Mouse (Mus musculus) heart, embryonic 12.5 days (tissue): ENCODE results near the gene Lbx2. TPM values are rescaled to one million over a fixed set of nuclear protein-coding genes. Genes with fewer than 3 reads are reported as not detected.
A peak's percentile ranks its signal among the peaks of the same experiment; 100 is the strongest.

Experiments
- ATAC-seq: fragments of 200-750 bp; cut with Nextera tagmentation; 2 replicates; pipeline ENCODE4 v1.8.0; 2017; ENCODE audit warnings: moderate TSS enrichment, moderate library complexity; ENCODE audit not compliant: insufficient number of reproducible peaks, low FRiP score
- H3K27ac ChIP-seq: fragments of 300-500 bp; sonication (generic); 2 replicates; pipeline ENCODE4 v1.5.1; 2016; ENCODE audit warnings: mild to moderate bottlenecking, moderate library complexity; ENCODE audit not compliant: poor library complexity, severe bottlenecking
- H3K27me3 ChIP-seq: fragments of 300-500 bp; sonication (generic); replicated peaks from 2 replicates; pipeline ENCODE4 v1.6.1; 2016; ENCODE audit warnings: mild to moderate bottlenecking, moderate library complexity
- H3K36me3 ChIP-seq: fragments of 300-500 bp; sonication (generic); 2 replicates; pipeline ENCODE4 v1.6.1; 2016; ENCODE audit warnings: mild to moderate bottlenecking, moderate library complexity
- H3K4me1 ChIP-seq: fragments of 300-500 bp; sonication (generic); replicated peaks from 2 replicates; pipeline ENCODE4 v1.6.1; 2016; ENCODE audit warnings: mild to moderate bottlenecking
- H3K4me2 ChIP-seq: fragments of 300-500 bp; sonication (generic); 2 replicates; pipeline ENCODE4 v1.6.1; 2016; ENCODE audit warnings: mild to moderate bottlenecking, moderate library complexity
- H3K4me3 ChIP-seq: fragments of 300-500 bp; sonication (generic); 2 replicates; pipeline ENCODE4 v1.5.1; 2016; ENCODE audit warnings: mild to moderate bottlenecking
- H3K9ac ChIP-seq: fragments of 300-500 bp; sonication (generic); 2 replicates; pipeline ENCODE4 v1.6.1; 2016; ENCODE audit warnings: mild to moderate bottlenecking, moderate library complexity
- H3K9me3 ChIP-seq: fragments of 300-500 bp; sonication (generic); replicated peaks from 2 replicates; pipeline ENCODE4 v1.6.1; 2016; ENCODE audit warnings: mild to moderate bottlenecking, moderate library complexity
- WGBS: fragments of 180-500 bp; shearing (Covaris S2); methylation state at CpG from one replicate; pipeline ENCODE4 v1.1.7; 2016; 5-methylcytosine and 5-hydroxymethylcytosine counted together
- polyA plus RNA-seq: library from polyadenylated mRNA; unstranded; fragments of >200 nt; fragmentation: Nextera tagmentation; extraction: Ambion mirVana; gene quantifications from 2 replicates; pipeline ENCODE4 v1.2.1, GENCODE M21; 2016

The Lbx2 gene
- polyA plus RNA-seq, 1 experiment from 2014 or later: 0.36 TPM

- H3K36me3 ChIP-seq: peaks cover 36% of the 10 kb centered on the region
- H3K9ac ChIP-seq: peak within 1 kb of the TSS; percentile 86
- peak within 1 kb of the TSS; percentile 75 for H3K4me3 ChIP-seq
- ATAC-seq: peak; percentile 92
- H3K9me3 ChIP-seq: no peaks in the 10 kb centered on the region
- H3K4me1 ChIP-seq: peaks cover 37% of the 10 kb centered on the region
- WGBS: 1% methylated on average over 44 of the region's 58 CpGs
- H3K4me2 ChIP-seq: peak within 1 kb of the TSS; percentile 93
- H3K27me3 ChIP-seq: no peaks in the 10 kb centered on the region
- peak within 1 kb of the TSS; percentile 63 for H3K27ac ChIP-seq
These were observed 29.0 kb downstream of the Lbx2 start, which contains the start of gene Mogs for GRCm38 (mm10) chr6:83115011-83115671. TSS of gene Mogs (plus strand) at chr6:83115496.

GRCm38 (mm10) chr6:83115682-83116372 is 29.7 kb downstream of the Lbx2 start:
- WGBS: 1% methylated on average over 33 of the region's 48 CpGs
- peaks cover 41% of the 10 kb centered on the region for H3K4me1 ChIP-seq
- H3K27ac ChIP-seq: peak overlapping the region; percentile 63
- peak overlapping the region; percentile 86 for H3K9ac ChIP-seq
- peak overlapping the region; percentile 75 for H3K4me3 ChIP-seq
- no peaks in the 10 kb centered on the region for H3K27me3 ChIP-seq
- peak overlapping the region; percentile 93 for H3K4me2 ChIP-seq
- peaks cover 36% of the 10 kb centered on the region for H3K36me3 ChIP-seq
- no peak; the same call in 1 of the 2 replicates for ATAC-seq
- no peaks in the 10 kb centered on the region for H3K9me3 ChIP-seq

- 75% methylated on average over 11 of the region's 11 CpGs for WGBS
- H3K27me3 ChIP-seq: no peaks in the 10 kb centered on the region
- peaks cover 38% of the 10 kb centered on the region for H3K4me1 ChIP-seq
- no peak for ATAC-seq
- no peaks in the 10 kb centered on the region for H3K9me3 ChIP-seq
- H3K27ac ChIP-seq: no peak overlapping the region
- peak overlapping the region; percentile 93 for H3K4me2 ChIP-seq
- H3K4me3 ChIP-seq: peak overlapping the region; percentile 75
- H3K9ac ChIP-seq: peak overlapping the region; percentile 86
- peaks cover 33% of the 10 kb centered on the region for H3K36me3 ChIP-seq
These were observed 30.4 kb downstream of the Lbx2 start for GRCm38 (mm10) chr6:83116373-83117164.

- Histone ChIP-seq H3K27ac (no peak overlapping the region), H3K9ac (0 out of 2 replicates have a peak overlapping the region, but pooled peaks have one; percentile 86), H3K27me3 (no peaks in the 10 kb centered on the region), H3K4me1 (peaks cover 36% of the 10 kb centered on the region), H3K4me3 (0 out of 2 replicates have a peak overlapping the region, but pooled peaks have one; percentile 3), H3K9me3 (no peaks in the 10 kb centered on the region), H3K36me3 (peaks cover 33% of the 10 kb centered on the region), H3K4me2 (peak overlapping the region; percentile 93; the same call in 1 of the 2 replicates)
- no peak for ATAC-seq
- WGBS: 91% methylated on average over 4 of the region's 4 CpGs
These were observed 30.9 kb downstream of the Lbx2 start for GRCm38 (mm10) chr6:83117165-83117438.

- H3K27ac ChIP-seq: no peak overlapping the region
- H3K4me3 ChIP-seq: no peak overlapping the region
- no peak overlapping the region for H3K4me2 ChIP-seq
- H3K9me3 ChIP-seq: no peaks in the 10 kb centered on the region
- H3K36me3 ChIP-seq: peaks cover 33% of the 10 kb centered on the region
- no peak for ATAC-seq
- no peak overlapping the region for H3K9ac ChIP-seq
- H3K27me3 ChIP-seq: no peaks in the 10 kb centered on the region
- WGBS: 89% methylated on average over 13 of the region's 13 CpGs
- H3K4me1 ChIP-seq: peaks cover 38% of the 10 kb centered on the region
These were observed 31.4 kb downstream of the Lbx2 start for GRCm38 (mm10) chr6:83117616-83118015.

- Histone ChIP-seq H3K9ac (no peak overlapping the region), H3K4me1 (peaks cover 43% of the 10 kb centered on the region), H3K4me3 (no peak overlapping the region), H3K4me2 (no peak overlapping the region), H3K9me3 (no peaks in the 10 kb centered on the region), H3K36me3 (peaks cover 33% of the 10 kb centered on the region), H3K27me3 (no peaks in the 10 kb centered on the region), H3K27ac (no peak overlapping the region)
- ATAC-seq: no peak
- WGBS: 83% methylated on average over 11 of the region's 11 CpGs
These were observed 32.2 kb downstream of the Lbx2 start for GRCm38 (mm10) chr6:83118369-83118768.

- no peak for ATAC-seq
- Histone ChIP-seq H3K9me3 (no peaks in the 10 kb centered on the region), H3K4me2 (no peak overlapping the region), H3K9ac (no peak overlapping the region), H3K4me1 (peaks cover 48% of the 10 kb centered on the region), H3K27ac (no peak overlapping the region), H3K4me3 (no peak overlapping the region), H3K36me3 (peaks cover 33% of the 10 kb centered on the region), H3K27me3 (no peaks in the 10 kb centered on the region)
- WGBS: 75% methylated on average over 14 of the region's 14 CpGs
These were observed 32.9 kb downstream of the Lbx2 start for GRCm38 (mm10) chr6:83118825-83119733.

- 86% methylated on average over 7 of the region's 7 CpGs for WGBS
- Histone ChIP-seq H3K27ac (no peak overlapping the region), H3K4me1 (peaks cover 48% of the 10 kb centered on the region), H3K9me3 (no peaks in the 10 kb centered on the region), H3K36me3 (peaks cover 33% of the 10 kb centered on the region), H3K9ac (no peak overlapping the region), H3K4me2 (peak overlapping the region; percentile 90), H3K27me3 (no peaks in the 10 kb centered on the region), H3K4me3 (no peak overlapping the region)
- no peak for ATAC-seq
These were observed 33.5 kb downstream of the Lbx2 start for GRCm38 (mm10) chr6:83119734-83120051.

GRCm38 (mm10) chr6:83120930-83121862 is 35.0 kb downstream of the Lbx2 start, which contains the start of gene Wbp1:
TSS of gene Wbp1 (minus strand) at chr6:83121559.
- H3K9ac ChIP-seq: peak within 1 kb of the TSS; percentile 88
- peak; percentile 95 for ATAC-seq
- WGBS: under 1% methylated on average over 38 of the region's 38 CpGs
- H3K9me3 ChIP-seq: no peaks in the 10 kb centered on the region
- no peaks in the 10 kb centered on the region for H3K27me3 ChIP-seq
- peak within 1 kb of the TSS; percentile 93 for H3K27ac ChIP-seq
- peak within 1 kb of the TSS; percentile 79 for H3K4me3 ChIP-seq
- peak within 1 kb of the TSS; percentile 96 for H3K4me2 ChIP-seq
- peaks cover 33% of the 10 kb centered on the region for H3K36me3 ChIP-seq
- peaks cover 50% of the 10 kb centered on the region for H3K4me1 ChIP-seq
